Mouse (Mus musculus) liver, postnatal 0 days (tissue): ENCODE measurements around the gene Haus4.

Experiments used
- CTCF ChIP-seq: sonication (generic); IDR thresholded peaks from 2 replicates; pipeline ENCODE4 v1.5.1; 2016; ENCODE audit warnings: antibody characterized with exemption, low read depth
- EP300 ChIP-seq: IDR thresholded peaks from 2 replicates; pipeline ENCODE4 v1.6.1; 2016; ENCODE audit warnings: antibody characterized with exemption, low read depth, mild to moderate bottlenecking

- TF ChIP-seq CTCF (0 out of 2 replicates have a peak, but pooled peaks have one; percentile 2), EP300 (no peak)
These were observed 37.6 kb downstream of the Haus4 start for GRCm38 (mm10) chr14:54516710-54517310.
